Mouse (Mus musculus): ENCODE data around the gene Crcp.
A peak's percentile ranks its signal among the peaks of the same experiment; 100 is the strongest.

The Crcp gene

DNA sequence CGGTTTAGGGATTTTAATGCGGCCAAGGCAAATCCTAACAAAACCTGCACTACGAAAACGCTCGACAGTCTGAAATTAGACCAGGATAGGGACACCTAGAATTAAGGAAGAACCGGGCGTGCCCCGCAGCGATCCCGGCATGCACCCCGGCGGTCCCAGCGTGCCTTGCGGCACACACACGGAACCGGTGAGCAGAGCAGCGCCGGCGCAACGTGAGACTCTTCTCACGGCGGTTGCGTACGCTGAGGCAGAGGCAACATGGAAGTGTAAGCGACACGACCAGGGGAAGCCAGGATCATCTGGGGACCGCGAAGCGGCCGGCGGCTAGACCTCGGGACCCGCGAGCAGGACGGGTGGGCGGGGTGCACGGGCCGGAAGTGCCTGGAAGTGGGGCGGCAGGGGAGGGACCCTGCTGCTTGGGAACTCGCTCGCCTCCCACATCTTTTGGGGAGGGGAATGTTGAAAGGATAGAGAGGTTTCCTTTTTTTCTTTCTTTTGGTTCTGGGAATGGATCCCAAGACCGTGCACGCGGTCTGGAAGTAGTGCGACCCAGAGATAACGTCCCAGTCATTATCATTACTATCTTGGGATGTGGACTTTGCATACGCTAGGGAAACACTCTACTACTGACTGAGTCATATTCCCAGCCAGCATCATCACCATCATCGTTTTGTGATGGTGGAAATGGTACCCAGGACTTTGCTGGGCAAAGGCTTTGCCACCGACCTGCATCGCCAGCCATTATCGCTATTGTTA, at the start of gene Crcp, which contains the start of gene Asl:
TSS of gene Crcp (plus strand) at position 149 of the 756 bp plus-strand sequence.
TSS of gene Asl (minus strand) at position 106 of the 756 bp plus-strand sequence.
- peak; percentile 79 for DNase-seq (ENCODE audit: low read depth)

DNA sequence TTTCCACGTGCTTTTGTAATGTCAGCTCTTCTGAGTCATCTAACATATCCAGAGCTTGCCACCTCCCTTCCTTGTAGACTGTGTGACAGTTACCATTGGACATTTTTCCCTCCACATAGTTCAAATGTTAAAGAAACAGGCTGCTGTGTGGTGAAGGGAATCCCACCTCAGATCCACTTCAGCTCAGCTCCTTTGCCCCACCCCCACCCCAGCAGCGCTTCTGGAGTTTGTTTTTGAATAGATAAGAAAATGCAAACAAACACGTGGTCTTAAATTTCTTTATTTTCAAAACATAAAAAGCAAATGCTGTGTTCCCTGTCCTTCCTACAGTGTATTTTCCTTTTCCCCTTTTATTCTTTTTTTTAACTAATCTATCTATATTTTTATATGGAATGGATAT, 48.9 kb upstream of the Crcp start:
- DNase-seq (ENCODE audit: low read depth) = no peak

DNA sequence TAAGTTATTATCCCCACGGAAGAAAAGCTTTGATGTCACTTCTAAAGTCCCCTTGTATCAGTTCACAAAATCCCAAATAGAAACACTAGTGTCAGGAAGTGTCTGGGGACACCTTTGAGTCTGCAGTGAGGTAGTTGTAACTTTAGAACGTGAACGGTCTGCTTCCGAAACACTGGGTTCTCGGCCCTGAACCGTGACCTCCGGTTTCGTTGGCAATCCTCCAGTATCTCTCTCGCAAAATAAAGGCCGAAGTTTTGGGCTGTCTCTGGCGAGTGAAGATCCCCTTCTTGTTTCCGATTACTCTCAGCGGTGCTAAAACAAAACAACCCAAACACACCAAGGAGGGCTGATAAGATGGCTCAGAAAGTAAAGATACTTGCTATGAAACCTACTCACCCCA, 39.7 kb upstream of the Crcp start:
- DNase-seq (ENCODE audit: low read depth) = no peak

DNA sequence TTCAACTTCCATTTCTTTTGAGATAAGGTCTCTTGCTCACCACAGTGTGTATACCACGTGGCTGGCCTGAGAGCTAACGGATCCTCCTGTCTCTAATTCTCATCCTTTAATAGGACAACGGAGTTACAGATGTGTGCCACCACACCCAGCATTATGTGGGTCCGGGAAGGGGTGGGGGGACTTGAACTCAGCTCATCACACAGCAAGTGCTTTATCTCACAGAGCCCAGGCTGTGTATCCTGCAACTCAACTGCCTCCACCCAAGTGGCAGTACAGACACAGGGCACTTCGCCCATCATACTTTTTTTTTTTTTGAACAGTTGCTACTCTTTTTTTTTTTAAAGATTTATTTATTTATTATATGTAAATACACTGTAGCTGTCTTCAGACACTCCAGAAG, 37.2 kb upstream of the Crcp start:
- no peak for DNase-seq (ENCODE audit: low read depth)

DNA sequence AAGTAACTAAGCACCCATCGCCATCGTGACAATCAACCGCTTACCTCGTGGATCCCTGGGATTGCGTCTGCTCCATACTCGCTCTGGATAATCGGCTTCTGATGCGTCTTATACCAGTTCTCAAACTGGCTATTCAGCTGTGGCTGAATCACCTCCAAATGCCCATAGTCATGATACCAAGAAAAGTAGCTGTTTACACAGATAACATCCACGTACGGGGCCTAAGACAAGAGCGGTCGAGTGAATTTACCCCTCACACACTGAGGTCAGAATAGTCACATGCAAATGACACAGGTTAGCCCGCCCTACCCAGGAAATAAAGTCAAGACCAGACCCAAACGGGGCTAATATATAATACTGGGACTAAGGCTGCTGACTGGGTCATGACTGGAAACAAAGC, 35.7 kb upstream of the Crcp start:
- no peak for DNase-seq (ENCODE audit: low read depth)

DNA sequence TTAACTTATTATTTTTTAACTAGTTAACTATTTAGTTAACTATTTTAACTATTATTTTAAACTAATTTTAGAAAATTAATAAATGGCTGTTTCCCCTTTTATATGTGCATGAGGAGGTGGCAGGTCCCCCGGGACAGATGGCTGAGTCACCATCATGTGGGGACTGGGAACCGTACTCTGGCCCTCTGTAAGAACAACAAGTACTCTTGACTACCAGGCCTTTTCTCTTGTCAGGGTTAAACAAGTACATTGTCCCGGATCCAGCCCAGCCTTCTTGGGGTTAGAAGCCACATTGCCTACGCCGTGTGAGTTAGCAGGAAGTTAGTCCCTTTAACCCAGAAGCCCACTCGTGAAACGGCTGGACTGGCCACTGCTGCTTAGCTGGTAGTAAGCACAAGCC, 34.1 kb upstream of the Crcp start:
- no peak for DNase-seq (ENCODE audit: low read depth)

DNA sequence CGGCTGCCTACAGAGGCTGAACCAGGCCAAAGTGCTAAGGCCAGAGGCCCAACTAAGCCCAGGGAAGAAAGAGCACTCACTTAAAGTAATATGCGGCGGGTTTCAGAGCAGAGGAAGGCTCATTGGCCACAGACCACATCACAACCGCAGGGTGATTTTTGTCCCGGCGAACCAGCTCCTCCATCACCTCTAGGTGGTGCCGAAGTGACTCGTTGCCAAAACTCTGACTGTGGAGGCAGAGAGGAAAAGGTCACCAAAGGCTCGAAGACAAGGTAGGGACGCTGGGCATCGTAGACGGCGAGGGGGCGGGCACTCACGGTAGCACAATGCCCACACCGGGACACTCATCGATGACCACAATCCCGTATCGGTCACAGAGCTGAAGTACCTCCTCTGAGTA, 31.4 kb upstream of the Crcp start:
- no peak for DNase-seq (ENCODE audit: low read depth)

DNA sequence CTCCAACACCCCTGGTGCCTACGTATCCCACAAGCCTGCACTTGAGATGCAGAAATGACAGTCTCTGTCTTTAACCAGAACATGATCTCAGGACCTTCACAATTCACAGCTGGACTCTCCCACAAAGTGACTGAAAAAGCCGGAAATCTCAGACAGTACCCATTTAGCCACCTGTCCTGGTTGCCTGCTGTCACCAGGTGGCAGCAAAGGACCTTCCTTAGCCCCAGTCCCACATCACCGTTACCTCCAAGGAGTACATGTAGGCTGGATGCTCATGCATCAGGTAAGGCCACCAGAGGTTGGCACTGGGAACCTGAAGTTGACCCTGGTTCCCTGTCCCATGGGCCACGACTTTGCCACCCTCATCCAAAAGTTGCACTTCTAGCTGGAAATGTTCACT, 30.0 kb upstream of the Crcp start:
- peak; percentile 82 for DNase-seq (ENCODE audit: low read depth)

DNA sequence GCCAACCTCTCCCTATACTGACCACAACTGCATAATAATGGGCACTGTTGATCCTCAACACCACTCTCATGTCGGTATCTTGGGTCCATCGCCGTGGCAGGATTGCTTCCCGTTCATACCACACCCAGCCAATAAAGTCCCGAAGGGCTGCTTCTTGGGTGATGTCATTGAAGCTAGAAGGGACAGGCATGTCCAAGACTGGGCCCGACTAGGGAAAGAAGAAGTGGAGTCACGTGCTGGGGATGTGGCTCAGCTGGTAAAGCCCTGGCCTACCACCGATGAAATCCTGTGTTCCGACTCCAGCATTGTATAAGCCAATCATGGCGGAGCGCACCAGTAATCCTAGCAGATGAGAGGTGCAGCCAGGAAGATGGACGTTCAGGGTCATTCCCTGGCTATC, 28.4 kb upstream of the Crcp start:
- no peak for DNase-seq (ENCODE audit: low read depth)

DNA sequence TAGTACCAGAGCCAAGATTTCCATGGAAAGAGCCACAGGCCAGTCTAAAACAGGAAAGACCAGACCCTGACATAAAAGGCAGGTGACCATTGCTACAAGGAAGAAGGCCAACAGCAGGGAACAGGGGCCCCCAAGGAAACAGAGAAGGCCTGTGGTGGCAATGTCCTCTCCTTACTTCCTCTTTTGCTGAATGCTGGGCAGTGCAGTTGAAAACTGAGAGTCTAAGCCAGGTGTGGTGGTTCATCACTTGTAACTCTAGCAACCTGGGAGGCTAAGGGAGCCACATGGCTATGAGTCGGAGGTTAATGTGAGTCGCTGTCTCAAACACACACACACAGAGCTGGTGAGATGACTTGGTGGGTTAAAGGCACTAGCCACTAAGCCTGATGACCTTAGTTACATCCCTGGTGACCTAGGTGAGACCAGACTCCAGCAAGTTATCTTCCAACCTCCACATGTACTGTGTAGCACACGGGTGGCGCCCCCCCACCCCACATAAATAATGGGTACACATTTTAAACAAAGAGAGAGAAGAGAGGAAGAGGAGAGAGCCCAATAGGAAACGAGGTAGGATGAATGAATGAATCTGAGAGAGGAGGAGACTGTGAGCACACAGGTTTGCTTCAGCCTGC, 27.6 kb upstream of the Crcp start:
- DNase-seq (ENCODE audit: low read depth) = no peak

DNA sequence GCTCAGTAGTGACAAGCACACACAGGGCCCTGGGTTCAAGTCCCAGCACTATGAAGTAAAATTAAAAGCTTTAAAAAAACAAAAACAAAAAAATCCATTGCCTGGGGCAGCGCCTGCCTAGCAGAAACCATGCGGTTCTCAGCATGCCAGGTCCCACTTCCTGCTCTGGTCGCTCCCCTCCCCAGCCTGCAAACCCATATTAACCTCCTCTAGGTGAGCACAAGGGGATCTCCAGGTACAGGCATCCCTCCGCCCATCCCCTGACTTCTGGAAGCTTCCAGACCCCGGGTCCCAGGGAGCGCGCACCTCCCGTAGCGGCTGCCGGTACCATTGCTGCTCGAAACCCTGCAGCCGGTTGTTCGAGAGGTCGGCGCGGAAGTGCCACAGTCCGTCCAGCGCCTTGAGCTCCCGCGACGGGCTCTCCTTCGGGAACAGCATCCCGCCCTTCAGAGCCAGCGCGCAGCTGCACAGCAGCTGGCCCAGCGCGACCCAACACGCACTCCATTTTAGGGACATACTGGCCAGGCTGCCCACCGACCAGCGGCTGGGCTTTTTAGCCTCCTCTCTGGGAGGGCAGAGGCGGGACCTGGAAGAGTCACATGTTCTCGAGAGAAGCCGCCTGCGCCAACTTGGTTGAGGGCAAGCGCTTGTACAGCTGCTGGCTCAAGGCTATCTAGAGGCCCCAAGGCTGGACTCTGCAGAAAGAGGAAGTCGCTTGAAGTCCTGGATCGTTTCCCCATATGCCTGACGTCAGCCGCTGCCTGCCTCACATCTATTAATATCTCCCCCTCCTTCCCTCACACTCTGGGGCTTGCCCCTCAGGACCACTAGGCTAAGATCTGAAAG, 26.6 kb upstream of the Crcp start, which contains the start of gene Gusb:
TSS of gene Gusb (minus strand) at position 749 of the 846 bp plus-strand sequence.
- peak; percentile 66 for DNase-seq (ENCODE audit: low read depth)

DNA sequence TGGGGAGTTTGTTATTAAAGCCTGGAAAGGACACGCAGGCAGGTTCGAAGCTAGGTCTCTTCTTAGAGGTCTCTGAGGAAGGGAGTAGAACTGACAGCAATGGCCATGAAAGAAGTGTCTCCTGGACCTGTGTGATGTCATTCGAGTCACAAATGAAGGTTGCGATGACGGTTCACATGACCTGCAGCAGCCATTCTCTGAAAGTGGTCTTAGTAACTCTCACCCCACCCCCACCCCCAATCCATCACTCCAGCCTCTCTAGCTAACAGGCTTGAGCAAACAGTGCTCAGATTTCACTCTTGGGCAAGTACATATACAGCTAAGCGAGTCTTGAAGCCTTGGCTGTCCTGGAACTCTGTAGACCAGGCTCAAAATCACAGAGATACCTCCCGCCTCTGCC, 25.9 kb upstream of the Crcp start:
- DNase-seq (ENCODE audit: low read depth) = no peak

DNA sequence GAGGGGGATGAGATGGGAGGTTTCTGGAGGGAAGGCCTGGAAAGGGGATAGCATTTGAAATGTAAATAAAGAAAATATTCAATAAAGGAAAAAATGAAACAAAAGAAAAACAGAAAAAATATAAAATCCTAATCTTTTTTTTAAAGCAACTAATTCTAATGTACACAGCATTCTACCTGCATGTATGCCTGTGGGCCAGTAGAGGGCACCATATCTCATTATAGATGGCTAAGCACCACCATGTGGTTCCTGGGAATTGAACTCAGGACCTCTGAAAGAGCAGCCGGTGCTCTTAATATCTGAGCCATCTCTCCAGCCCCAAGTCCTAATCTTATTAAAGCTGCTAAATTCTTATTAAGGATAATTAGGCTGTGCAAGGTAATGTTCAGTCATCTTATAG, 21.7 kb upstream of the Crcp start:
- peak; percentile 60 for DNase-seq (ENCODE audit: low read depth)

DNA sequence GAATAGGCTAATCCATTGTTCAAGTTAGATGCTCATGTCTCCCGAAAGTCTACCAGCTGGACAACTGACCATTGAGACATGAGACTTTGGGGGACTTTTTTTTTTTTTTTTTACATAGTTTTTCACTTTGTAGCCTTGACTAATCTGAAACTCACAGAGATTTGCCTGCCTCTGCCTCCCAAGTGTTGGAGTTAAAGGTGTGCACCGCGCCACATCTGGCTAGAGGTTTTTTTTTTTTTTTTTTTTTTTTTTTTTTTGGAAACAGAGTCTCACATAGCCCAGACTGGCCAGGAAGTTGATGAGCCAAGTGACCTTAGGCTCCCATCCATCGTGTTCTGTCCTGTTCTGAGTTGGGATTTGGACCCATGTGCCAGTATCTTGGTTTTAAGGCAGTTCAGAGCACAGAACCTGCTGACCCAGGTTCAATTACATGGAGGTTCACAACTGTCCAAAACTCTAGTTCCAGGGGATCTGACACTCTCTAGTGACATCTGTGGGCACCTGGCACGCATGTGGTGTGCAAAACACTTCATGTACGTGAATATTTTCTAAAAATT, 21.0 kb upstream of the Crcp start:
- DNase-seq (ENCODE audit: low read depth) = no peak

DNA sequence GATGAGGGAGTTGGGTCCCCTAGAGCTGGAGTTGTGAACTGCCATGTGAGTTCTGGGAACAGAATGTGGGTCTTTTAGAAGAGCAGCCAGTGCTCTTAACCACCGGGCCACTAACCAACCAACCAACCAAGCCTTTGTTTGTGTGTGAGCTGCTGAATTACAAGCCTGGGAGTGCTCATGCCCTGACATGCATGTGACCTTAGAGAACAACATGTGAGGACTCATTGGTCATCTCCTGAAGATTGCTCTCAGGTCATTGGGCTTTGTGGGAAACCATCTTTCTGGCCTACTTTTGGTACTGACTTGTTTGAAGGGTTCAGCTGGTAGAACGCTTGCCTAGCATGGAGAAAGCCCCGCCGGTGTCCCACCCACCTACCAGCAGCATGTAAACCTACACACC, 19.3 kb upstream of the Crcp start:
- DNase-seq (ENCODE audit: low read depth) = no peak

DNA sequence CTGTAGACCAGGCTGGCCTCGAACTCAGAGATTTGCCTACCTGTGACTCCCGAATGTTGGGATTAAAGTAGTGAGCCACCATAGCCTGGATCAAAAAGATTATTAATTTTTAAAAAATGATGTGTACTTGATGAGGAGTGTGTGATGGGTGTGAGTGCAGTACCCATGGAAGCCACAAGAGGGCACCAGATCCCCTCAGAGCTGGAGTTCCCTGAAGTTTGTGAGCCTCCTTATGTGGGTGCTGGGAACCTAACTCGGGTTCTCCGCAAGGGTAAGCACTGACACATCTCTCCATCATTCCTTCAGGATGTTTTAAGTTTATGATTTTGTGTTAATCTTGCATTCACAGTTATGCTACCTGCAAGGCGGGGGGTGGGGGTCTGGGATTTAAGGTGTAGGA, 18.1 kb upstream of the Crcp start:
- DNase-seq (ENCODE audit: low read depth) = peak; percentile 37

DNA sequence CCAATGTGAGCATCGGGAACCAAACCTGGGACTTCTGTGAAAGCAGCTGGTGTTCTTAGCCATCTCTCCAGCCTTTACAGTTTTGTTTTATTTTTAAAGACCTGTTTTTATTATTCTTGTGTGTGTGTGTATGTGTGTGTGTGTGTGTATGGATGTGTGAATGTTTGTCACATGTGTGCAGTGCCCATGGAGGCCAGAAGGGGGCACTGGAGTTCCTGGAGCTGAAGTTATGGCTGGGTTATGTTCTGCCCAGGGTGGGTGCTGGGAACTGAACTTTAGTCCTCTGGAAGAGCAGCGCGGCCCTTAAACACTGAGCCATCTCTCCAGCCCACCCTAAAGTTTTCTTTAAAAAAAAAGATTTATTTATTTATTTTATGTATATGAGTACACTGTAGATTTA, 14.0 kb upstream of the Crcp start:
- no peak for DNase-seq (ENCODE audit: low read depth)

DNA sequence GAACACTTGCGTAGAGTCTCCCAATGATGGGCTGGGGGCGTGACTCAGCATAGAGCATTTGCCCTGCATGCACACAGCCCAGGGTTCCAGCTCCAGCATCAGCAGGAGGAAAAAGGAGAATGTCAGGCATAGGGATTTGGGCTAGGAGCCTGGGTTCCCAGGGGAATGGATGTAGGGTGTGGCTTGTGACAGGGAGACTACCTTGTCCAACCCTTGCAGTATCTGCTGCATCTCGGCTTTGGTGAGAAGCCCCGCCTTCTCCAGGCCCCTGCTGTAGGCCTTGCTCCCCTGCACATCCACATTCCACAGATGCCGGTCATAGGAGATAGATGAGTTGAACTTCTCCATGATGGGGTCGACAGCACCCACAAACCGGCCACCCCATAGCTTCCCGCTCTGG, 9.6 kb upstream of the Crcp start:
- no peak for DNase-seq (ENCODE audit: low read depth)

DNA sequence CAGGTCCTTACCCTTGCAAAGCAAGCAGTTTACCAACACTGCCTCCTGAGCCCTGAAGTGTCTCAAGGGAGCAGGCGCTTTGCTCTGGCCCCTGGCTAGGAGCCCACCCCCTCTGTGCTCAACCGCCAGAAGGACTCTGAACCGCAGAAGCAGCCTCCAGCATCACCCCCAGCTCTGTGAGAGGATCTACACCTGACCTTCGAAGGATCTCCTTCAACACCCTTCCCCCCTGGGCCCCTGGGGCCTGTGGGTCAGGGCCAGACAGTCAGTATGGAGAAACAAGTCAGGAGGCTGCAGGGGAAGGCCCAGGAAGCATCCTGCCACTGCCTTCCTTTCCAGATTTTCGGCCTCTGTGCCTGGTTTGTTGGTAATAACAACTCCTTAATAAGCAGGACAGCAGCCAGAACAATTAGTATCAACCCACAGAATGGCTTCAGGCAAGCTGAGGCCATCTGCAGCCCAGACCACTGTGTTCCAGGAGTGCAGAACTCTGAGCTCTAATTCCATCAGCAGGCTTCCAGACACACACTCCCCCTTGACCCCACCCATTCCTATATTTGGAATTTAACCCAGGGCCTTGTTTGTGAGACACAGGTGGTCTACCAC, 7.6 kb upstream of the Crcp start:
- DNase-seq (ENCODE audit: low read depth) = no peak

DNA sequence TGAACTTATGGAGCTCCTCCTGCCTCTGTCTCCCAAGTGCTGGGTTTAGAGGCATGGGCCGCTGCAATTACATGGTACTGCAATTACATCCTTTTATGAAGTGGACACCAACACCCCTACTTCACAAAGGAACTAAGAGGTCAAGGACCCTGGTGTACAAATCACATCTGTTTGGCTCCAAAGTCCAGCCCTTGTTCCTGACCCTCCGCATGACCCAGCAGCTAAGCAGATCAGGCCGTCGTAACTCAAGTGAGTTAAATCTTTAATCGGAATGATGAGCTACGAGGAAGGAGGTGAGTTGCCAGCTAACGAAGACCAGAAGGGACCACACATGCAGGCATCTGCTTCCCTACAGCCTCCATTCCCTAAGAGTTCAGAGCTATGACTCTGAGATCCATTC, 6.7 kb upstream of the Crcp start:
- no peak for DNase-seq (ENCODE audit: low read depth)

DNA sequence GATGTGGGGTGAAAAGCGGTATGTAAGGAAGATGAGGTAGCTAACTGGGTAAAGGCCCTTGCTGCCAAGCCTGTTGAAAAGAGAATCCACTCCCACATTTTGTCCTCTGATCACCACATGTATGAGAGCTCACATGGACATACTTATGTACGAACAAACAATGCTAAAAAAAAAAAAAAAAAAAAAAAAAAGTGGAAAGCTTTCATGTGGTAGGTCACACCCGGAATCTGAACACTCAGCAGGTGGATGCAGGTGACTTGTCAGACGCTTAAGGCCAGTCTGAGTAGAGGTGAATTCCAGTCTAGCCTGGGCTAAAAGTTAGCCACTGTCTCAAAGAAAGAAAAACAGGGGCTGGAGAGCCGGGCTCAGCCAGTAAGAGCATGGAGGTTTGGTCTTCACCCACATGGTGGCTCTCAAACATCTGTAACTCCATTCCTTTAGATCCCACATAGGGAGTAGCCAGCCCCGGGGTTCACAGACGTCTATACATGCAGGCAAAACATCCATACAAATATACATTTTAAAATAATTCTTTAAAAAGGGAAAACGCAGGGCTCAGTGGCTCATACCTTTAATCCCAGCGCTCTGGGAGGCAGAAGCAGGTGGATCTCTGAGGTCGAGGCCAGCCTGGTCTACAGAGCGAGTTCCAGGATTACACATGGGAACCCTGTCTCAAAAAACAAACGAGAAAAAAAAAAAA, 5.9 kb upstream of the Crcp start:
- no peak for DNase-seq (ENCODE audit: low read depth)

Measured in naive thymus-derived CD4-positive, alpha-beta T cell, adult 2 months (primary cell).